Mouse (Mus musculus) cerebellum, adult 2 months (tissue): ENCODE measurements around the gene Ace. TPM values are rescaled to one million over a fixed set of nuclear protein-coding genes. Genes with fewer than 3 reads are reported as not detected.

ENCODE experiments used
- DNase-seq, 2 experiments: peaks; one replicate each; pipeline ENCODE4 v3.0.0; 2021
- H3K27ac ChIP-seq: fragments of 200-500 bp; 2 replicates; pipeline ENCODE4 v1.5.1; 2012; ENCODE audit warnings: low read length, control low read depth, inconsistent platforms; ENCODE audit not compliant: insufficient read depth
- H3K27me3 ChIP-seq: fragments of 200-500 bp; 2 replicates; pipeline ENCODE4 v1.6.1; 2012; ENCODE audit warnings: inconsistent platforms, mild to moderate bottlenecking, low read length, moderate library complexity; ENCODE audit not compliant: control insufficient read depth, insufficient read depth
- H3K4me1 ChIP-seq: fragments of 200-500 bp; 2 replicates; pipeline ENCODE4 v1.6.1; 2011; ENCODE audit warnings: low read length; ENCODE audit not compliant: control insufficient read depth, insufficient read depth
- H3K4me3 ChIP-seq: fragments of 200-500 bp; replicated peaks from 2 replicates; pipeline ENCODE3; 2011; ENCODE audit warnings: mild to moderate bottlenecking, low read depth, low read length, control low read depth; ENCODE audit not compliant: insufficient read depth
- CTCF ChIP-seq: fragments of 200-500 bp; IDR thresholded peaks from 2 replicates; pipeline ENCODE4 v1.5.1; 2011; ENCODE audit warnings: low read depth, mild to moderate bottlenecking, control low read depth, low read length, moderate library complexity, borderline replicate concordance; ENCODE audit not compliant: insufficient read depth
- POLR2A ChIP-seq: fragments of 200-500 bp; IDR thresholded peaks from 2 replicates; pipeline ENCODE4 v1.6.1; 2011; ENCODE audit warnings: low read length, control low read depth, borderline replicate concordance; ENCODE audit not compliant: insufficient read depth
- WGBS: fragments of 180-500 bp; shearing (Covaris S2); methylation state at CpG from one replicate; pipeline ENCODE4 v1.1.7; 2018; 5-methylcytosine and 5-hydroxymethylcytosine counted together
- polyA plus RNA-seq: library from polyadenylated mRNA; depleted of rRNA; stranded (reverse); fragments of >200 nt; gene quantifications from 2 replicates; pipeline ENCODE4 v1.2.3, GENCODE M21; 2012

The Ace gene
- polyA plus RNA-seq, 1 experiment, result 13.6 TPM

DNA sequence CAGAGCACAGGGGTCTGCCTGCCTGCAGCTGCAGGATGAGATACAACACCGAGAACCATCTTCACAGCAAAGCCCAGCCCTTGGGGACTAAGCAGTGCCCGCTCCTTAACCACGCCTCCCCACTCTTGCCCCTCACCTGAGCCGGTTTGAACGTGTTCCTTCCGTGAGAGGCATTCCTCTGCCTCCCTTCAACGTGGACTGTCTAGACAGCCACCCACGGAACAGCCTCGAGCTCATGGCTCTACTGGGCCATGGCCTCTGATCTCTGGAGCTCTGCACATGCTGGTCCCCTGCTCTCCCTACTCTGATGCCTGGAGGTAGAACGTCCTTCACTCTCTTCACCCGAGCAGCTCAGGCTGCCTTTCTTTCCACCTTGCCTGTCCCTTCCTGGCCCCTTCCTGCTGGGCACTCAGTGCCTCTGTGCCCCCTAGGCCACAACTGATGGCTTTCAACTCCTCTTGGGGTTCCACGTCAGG lies 14.8 kb upstream of the Ace start, which contains the start of gene Cyb561:
Gene Cyb561, minus strand, starts transcription at position 426 of the 476 bp plus-strand sequence.
- no peak within 1 kb of the TSS for H3K4me3 ChIP-seq
- TF ChIP-seq POLR2A, result no peak
- TF ChIP-seq CTCF, result no peak
- no peaks in the 10 kb centered on the region for H3K4me1 ChIP-seq
- no peaks in the 10 kb centered on the region for H3K27me3 ChIP-seq
- H3K27ac ChIP-seq, result no peak within 1 kb of the TSS
- no peak for DNase-seq
- 86% methylated on average over 12 of the region's 12 CpGs for WGBS

DNA sequence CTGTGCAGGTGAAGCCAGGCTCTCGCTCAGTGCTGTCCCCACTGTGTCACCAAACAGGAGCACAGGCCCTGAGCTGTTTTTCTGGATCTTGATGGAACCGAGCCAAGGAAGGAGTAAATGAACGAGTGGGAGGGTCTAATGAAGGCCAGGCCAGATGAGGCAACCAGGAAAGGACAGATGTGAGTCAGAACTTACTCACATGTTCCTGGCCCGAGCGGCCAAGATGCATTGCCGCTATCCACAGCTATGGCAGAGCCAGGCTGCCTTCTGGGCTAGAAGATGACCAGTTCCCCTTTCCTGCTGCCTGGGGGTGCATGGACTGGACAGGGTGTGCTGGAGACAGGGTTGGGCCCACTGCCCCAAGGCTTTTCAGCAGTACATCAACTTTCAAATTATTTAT lies 14.3 kb upstream of the Ace start:
- Histone ChIP-seq H3K27me3 (no peaks in the 10 kb centered on the region), H3K4me1 (no peaks in the 10 kb centered on the region; the same call in 1 of the 2 replicates), H3K4me3 (no peak overlapping the region), H3K27ac (no peak overlapping the region)
- 77% methylated on average over 6 of the region's 6 CpGs for WGBS
- no peak for DNase-seq
- TF ChIP-seq CTCF, result no peak
- no peak for TF ChIP-seq POLR2A

DNA sequence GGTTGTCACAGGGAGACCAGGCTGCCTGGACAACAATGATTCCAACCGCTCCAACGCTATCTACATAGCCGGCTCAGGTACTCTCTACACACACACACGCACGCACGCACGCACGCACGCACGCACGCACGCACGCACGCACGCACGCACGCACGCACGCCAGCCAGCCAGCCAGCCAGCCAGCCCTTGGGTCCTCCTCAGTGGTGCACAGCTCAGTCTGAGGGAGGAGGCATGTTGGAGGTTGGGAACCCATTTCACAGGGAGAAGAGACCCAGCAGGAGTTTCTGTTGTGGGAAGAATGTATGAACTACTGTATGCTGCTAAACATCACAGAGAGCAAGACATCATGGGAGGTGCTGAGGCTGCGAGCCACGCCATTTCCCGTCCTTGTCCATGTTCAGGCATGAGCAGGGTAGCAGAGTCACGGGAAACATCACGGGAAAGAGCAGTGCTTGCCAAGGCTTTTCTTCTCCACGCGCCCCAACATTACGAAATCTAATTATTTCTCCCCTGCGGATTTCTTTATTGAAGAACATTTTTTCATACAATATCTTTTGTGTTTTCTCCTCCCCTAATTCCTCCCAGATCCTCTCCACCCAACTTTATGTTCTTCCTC lies 11.8 kb upstream of the Ace start:
- DNase-seq, result no peak
- Histone ChIP-seq H3K27me3 (no peaks in the 10 kb centered on the region), H3K4me1 (peaks cover 4% of the 10 kb centered on the region), H3K4me3 (no peak overlapping the region), H3K27ac (no peak overlapping the region)
- TF ChIP-seq CTCF (no peak), POLR2A (no peak)
- WGBS, result 86% methylated on average over 28 of the region's 28 CpGs

GRCm38 (mm10) chr11:105957501-105957900 lies 10.2 kb upstream of the Ace start:
- Histone ChIP-seq H3K4me1 (peaks cover 4% of the 10 kb centered on the region), H3K27ac (no peak overlapping the region), H3K27me3 (no peaks in the 10 kb centered on the region), H3K4me3 (no peak overlapping the region)
- TF ChIP-seq POLR2A, result no peak
- no peak for TF ChIP-seq CTCF
- no peak for DNase-seq
- WGBS, result 86% methylated on average over 6 of the region's 6 CpGs

- no peak for DNase-seq
- Histone ChIP-seq H3K27me3 (no peaks in the 10 kb centered on the region), H3K27ac (no peak overlapping the region), H3K4me1 (peaks cover 4% of the 10 kb centered on the region), H3K4me3 (no peak overlapping the region)
- 23% methylated on average over 1 of the region's 1 CpGs for WGBS
- TF ChIP-seq CTCF, result no peak
- no peak for TF ChIP-seq POLR2A
Measured at GRCm38 (mm10) chr11:105958566-105958965, 9.2 kb upstream of the Ace start.

- DNase-seq, result peak in 1 of 2 experiments; percentile 43
- Histone ChIP-seq H3K4me1 (peaks cover 4% of the 10 kb centered on the region), H3K27me3 (no peaks in the 10 kb centered on the region), H3K27ac (no peak overlapping the region), H3K4me3 (peak overlapping the region; percentile 31)
- no peak for TF ChIP-seq POLR2A
- no peak for TF ChIP-seq CTCF
- WGBS, result 3% methylated on average over 17 of the region's 17 CpGs
Measured at GRCm38 (mm10) chr11:105959355-105959754, 8.4 kb upstream of the Ace start.

DNA sequence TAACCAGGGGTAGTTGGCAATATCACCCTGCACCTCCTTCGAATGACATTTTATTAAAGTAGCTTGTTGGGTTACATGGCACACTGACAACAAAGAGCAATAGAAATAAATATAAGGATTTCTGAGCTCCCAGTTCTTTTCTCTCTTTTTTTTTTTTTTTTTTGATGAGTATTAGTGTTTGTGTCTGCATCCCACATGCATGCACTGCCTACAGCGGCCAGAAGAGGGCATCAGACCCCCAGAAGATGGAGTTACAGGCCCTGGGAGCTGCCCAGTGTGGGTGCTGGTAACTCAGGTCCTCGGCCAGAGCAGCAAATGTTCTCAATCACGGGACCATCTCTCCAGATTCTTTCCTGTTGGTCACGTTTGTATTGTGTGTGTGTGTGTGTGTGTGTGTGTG lies 3.1 kb upstream of the Ace start:
- TF ChIP-seq POLR2A (no peak), CTCF (peak; percentile 27; the same call in 1 of the 2 replicates)

DNA sequence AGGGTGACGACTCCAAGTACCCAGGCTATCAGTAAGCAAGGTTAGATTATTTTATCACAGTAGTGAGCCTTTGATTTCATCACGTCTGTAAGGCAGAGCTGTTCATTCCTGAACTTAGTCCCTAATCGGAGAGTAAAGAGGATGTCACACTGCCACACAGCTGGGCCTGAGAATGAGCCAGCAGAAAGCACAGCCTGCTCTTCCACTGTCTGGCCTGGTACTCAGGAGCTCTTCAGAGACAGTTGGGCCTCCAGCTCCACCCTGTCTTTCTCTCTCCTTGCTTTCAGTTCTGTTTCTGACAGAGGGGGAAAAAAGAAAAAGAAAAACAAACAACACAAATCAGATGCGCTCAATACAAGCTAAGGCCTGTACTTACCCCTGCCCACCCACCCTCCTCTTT lies 1.5 kb upstream of the Ace start:
- Histone ChIP-seq H3K4me3 (no peak overlapping the region), H3K27me3 (no peaks in the 10 kb centered on the region), H3K4me1 (0 out of 2 replicates have a peak, but pooled peaks cover 2% of the 10 kb centered on the region), H3K27ac (no peak overlapping the region)
- TF ChIP-seq POLR2A, result no peak
- no peak for TF ChIP-seq CTCF
- DNase-seq, result no peak
- 85% methylated on average over 4 of the region's 4 CpGs for WGBS

More for the DNA sequence above, 3.1 kb upstream of the Ace start:
- H3K27ac ChIP-seq, result no peak overlapping the region
- H3K27me3 ChIP-seq, result no peaks in the 10 kb centered on the region
- 69% methylated on average over 5 of the region's 5 CpGs for WGBS
- peaks cover 2% of the 10 kb centered on the region; the same call in 1 of the 2 replicates for H3K4me1 ChIP-seq
- no peak for DNase-seq
- H3K4me3 ChIP-seq, result no peak overlapping the region
